Mouse (Mus musculus): Measurements from ENCODE around the gene Nol4l. TPM values are rescaled to one million over a fixed set of nuclear protein-coding genes. Genes with fewer than 3 reads are reported as not detected.

The Nol4l gene
- total RNA-seq, 2 experiments from 2014 or later, result 111 to 122 TPM

- DNase-seq, result peak; percentile 22
- intact Hi-C loops (cut with DNase I), result no loop called here
Measured at GRCm38 (mm10) chr2:153446017-153446408, 83.8 kb downstream of the Nol4l start.

DNA sequence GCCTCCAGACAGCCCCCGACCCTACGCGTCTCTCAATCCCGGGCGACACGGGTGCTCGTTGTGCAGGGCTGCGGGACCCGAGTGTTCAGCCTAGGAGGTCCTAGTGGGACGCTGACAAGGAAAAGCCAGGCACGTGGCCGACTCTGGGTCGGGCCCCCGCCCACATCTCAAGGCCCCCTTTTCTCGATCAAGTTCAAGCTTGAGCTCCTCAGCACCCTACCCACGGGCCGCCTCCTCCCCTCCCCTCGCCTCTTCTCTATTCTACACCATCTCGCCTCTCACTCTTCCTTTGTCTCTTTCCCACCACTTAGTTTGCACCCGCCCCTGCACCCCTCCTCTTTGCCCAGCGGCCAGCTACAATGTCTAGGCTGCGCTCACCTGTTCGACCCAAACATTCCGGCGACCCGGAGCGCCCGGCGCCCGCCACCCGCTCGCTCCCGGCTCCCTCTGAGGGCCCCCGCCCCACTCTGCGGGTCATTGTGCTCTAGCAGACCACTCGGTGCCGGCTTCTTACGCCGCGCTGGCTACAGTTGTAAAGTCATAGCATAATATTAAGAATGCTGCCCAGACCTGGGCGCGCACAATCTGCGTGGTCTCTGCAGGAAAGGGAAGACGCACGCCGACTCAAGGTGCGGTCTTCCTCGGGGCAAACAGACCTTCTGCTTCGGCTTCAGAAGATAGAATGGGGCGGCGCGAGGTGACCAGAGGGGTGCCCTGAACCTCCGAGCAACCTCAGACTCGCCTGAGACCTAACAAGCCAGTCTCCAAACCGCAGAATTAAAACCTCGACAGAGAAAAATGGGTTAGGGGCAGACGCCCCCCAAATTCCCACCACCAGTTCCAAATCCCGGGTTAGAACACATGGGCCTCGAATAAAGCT lies 84.4 kb downstream of the Nol4l start:
- intact Hi-C loops (cut with DNase I), result no loop called here
- DNase-seq, result peak; percentile 31

DNA sequence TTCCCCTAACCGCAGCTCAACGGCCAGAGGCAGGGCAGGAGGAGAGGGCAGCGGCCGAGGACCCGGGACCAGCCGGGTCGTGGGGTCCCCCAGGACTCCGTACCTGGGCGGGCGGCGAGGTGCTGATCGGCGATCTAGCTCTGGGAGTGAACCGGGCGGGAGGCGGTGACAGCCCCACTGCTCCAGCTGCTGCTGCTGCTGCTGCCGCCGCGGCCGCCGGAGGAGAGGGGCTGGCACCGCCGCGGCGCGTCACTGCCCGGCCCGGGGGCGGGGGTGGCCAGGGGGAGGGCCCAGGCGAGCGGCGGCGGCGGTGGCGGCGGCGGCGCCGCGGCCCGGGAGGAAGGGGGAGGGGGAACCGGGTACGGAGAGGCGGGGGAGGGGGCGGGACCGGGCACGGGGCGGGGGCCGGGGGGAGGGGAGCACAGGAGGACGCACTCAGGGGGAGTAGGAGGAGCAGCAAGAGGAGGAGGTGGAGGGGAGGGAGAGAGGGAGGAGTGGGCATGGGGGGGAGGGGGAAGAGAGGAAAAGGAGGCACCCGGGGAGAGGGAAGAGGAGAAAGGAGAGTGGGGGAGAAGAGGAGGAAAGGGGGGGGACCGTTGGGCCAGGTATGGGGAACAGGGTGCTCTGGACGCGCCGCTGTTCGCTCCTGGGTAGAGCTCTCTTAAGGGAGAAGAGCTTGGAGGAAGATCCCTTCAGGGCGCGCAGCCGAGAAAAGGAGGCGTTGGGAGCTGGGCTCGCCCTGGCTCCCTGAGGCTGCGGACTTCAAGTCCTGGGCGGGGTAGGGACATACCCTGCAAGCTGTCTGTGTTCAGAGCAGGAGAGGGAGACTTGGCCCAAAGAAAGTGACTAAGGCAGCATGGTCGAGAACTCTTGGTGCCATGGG lies 85.3 kb downstream of the Nol4l start:
- intact Hi-C loops (cut with DNase I), result no loop called here
- peak; percentile 73 for DNase-seq

GRCm38 (mm10) chr2:153443434-153444240 lies 86.1 kb downstream of the Nol4l start:
- DNase-seq, result no peak
- intact Hi-C loops (cut with DNase I), result no loop called here

- no peak for DNase-seq
- intact Hi-C loops (cut with DNase I), result no loop called here
Measured at GRCm38 (mm10) chr2:153442720-153443119, 87.1 kb downstream of the Nol4l start.

GRCm38 (mm10) chr2:153441228-153441627 lies 88.5 kb downstream of the Nol4l start:
- no peak for DNase-seq
- intact Hi-C loops (cut with DNase I), result no loop called here

GRCm38 (mm10) chr2:153440755-153441154 lies 89.0 kb downstream of the Nol4l start:
- intact Hi-C loops (cut with DNase I), result no loop called here
- no peak for DNase-seq

DNA sequence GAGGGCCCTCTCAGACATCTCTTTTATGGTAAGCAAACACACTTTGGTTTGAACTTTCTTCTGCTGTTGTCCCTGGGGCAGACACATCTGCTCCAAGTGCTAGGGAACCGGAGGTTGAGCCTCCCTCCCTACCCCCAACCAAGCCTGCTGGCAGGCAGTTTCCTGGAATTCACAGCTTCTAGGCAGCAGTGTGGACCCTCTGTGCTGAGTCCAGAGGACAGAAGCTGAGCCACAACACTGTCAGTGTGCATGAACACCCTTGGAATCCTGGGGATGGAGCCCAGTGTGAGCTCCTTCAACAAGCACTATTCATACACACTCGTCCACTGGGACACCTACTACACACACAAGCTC lies 92.5 kb downstream of the Nol4l start:
- no peak for DNase-seq
- intact Hi-C loops (cut with DNase I), result no loop called here

- DNase-seq, result peak; percentile 27
- intact Hi-C loops (cut with DNase I), result no loop called here
Measured at GRCm38 (mm10) chr2:153436641-153437305, 93.0 kb downstream of the Nol4l start.

DNA sequence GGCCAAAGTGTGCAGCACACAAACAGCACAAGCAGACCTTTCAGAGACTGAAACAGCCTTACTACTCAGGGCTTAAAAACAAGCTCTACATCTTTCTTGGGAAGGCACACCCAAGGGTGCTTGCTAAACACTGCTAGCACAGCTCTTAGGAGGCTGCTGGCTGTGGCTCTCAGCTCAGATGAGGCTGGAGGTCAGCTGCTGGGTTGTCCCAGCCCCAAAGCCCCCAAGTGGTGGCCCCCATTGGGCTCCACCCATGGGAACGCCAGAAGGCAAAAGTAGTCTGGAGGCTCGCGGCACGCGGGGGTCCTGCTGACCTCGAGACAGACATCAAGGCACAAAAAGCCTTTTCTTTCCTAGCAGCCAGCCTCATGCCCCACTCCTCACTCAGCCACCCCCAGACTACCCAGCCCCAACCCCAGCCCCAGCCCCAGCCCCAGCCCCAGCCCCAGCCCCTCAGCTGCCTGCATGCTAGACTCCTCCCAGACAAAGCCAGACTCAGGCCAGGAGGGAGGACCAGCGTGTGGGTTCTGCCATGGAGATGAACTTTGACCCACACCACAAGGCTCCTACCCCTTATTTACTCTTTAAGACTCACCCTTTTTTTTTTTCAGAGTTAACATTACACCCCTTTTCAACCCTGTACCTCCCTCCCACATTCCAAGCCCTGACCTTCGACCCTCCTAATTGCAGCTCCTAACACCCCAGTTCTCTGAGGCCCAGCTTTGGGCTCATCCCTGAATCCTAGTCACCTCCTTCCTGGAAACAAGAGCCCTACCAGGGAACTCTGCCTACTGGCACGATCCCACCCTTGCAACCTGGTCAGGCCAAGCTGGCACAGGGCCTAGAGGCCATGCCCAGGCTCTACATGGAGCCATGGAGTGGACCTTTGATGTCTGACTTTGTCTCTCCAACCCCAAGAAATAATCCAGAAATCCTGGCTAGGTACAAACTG lies 94.6 kb downstream of the Nol4l start:
- intact Hi-C loops (cut with DNase I), result no loop called here
- peak; percentile 40 for DNase-seq

- DNase-seq, result no peak
- intact Hi-C loops (cut with DNase I), result no loop called here
Measured at GRCm38 (mm10) chr2:153433859-153434258, 95.9 kb downstream of the Nol4l start.

GRCm38 (mm10) chr2:153432492-153432891 lies 97.3 kb downstream of the Nol4l start:
- intact Hi-C loops (cut with DNase I), result no loop called here
- no peak for DNase-seq

GRCm38 (mm10) chr2:153430571-153430970 lies 99.2 kb downstream of the Nol4l start:
- intact Hi-C loops (cut with DNase I), result no loop called here
- DNase-seq, result no peak

DNA sequence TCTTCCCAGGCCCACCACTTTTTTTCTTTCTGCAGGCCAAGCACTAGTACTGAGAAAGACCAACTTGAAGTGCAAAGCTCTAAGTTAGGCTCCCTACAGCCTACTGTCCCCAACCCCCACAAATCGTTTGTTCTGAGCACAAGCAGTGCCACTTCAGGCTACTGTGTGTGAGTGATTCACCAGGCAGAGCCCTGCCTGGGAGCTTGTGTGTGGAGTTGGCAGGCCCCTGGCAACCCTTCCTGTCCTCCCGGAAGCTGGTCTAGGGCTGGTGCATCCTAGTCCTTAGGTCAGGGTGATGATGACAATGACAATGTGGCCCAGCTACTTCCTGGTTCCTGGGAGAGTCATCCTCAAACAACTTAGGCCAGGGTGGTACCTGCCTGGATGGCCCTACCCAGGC lies 101.3 kb downstream of the Nol4l start:
- intact Hi-C loops (cut with DNase I), result no loop called here
- no peak for DNase-seq

- intact Hi-C loops (cut with DNase I), result no loop called here
- DNase-seq, result no peak
Measured at GRCm38 (mm10) chr2:153426931-153427330, 102.8 kb downstream of the Nol4l start.

- intact Hi-C loops (cut with DNase I), result no loop called here
- peak; percentile 48 for DNase-seq
Measured at GRCm38 (mm10) chr2:153425998-153426670, 103.6 kb downstream of the Nol4l start.

GRCm38 (mm10) chr2:153425124-153425844 lies 104.5 kb downstream of the Nol4l start:
- intact Hi-C loops (cut with DNase I), result no loop called here
- no peak for DNase-seq

- intact Hi-C loops (cut with DNase I), result no loop called here
- DNase-seq, result no peak
Measured at GRCm38 (mm10) chr2:153424557-153424956, 105.2 kb downstream of the Nol4l start.

Measured in left cerebral cortex, postnatal 4 days (tissue).